Mouse (Mus musculus) testis, adult 2 months (tissue): Measurements from ENCODE around the gene Krtap3-3. TPM values are rescaled to one million over a fixed set of nuclear protein-coding genes. Genes with fewer than 3 reads are reported as not detected.

ENCODE experiments used
- H3K27ac ChIP-seq: fragments of 200-500 bp; 2 replicates; pipeline ENCODE4 v1.5.1; 2012; ENCODE audit warnings: low read depth, low read length; ENCODE audit not compliant: control insufficient read depth, insufficient read depth
- H3K27me3 ChIP-seq: fragments of 200-500 bp; 2 replicates; pipeline ENCODE4 v1.6.1; 2012; ENCODE audit warnings: mild to moderate bottlenecking, low read length, moderate library complexity; ENCODE audit not compliant: control insufficient read depth, insufficient read depth
- H3K36me3 ChIP-seq: fragments of 200-500 bp; 2 replicates; pipeline ENCODE4 v1.6.1; 2012; ENCODE audit warnings: mild to moderate bottlenecking, low read length; ENCODE audit not compliant: control insufficient read depth, insufficient read depth
- H3K4me1 ChIP-seq: fragments of 200-500 bp; 2 replicates; pipeline ENCODE4 v1.6.1; 2012; ENCODE audit warnings: low read length; ENCODE audit not compliant: control insufficient read depth, insufficient read depth
- H3K4me3 ChIP-seq: fragments of 200-500 bp; 2 replicates; pipeline ENCODE4 v1.5.1; 2012; ENCODE audit warnings: low read depth, mild to moderate bottlenecking, low read length, moderate library complexity, mixed read lengths; ENCODE audit not compliant: control insufficient read depth
- CTCF ChIP-seq: fragments of 200-500 bp; IDR thresholded peaks from 2 replicates; pipeline ENCODE4 v1.5.1; 2012; ENCODE audit warnings: low read depth, mild to moderate bottlenecking, inconsistent platforms, low read length, moderate library complexity; ENCODE audit not compliant: control insufficient read depth, insufficient read depth, insufficient replicate concordance
- POLR2A ChIP-seq: fragments of 200-500 bp; IDR thresholded peaks from 2 replicates; pipeline ENCODE4 v1.6.1; 2012; ENCODE audit warnings: low read depth, mild to moderate bottlenecking, inconsistent platforms, low read length, moderate library complexity; ENCODE audit not compliant: control insufficient read depth
- polyA plus RNA-seq: library from polyadenylated mRNA; depleted of rRNA; stranded (reverse); fragments of >200 nt; gene quantifications from 2 replicates; pipeline ENCODE4 v1.2.3, GENCODE M21; 2012; rRNA removed

Krtap3-3 gene
- polyA plus RNA-seq, 1 experiment, result not detected

GRCm38 (mm10) chr11:99547892-99548291 is 2.8 kb downstream of the Krtap3-3 start:
- Histone ChIP-seq H3K4me1 (no peaks in the 10 kb centered on the region), H3K36me3 (no peaks in the 10 kb centered on the region), H3K4me3 (no peak overlapping the region), H3K27me3 (no peaks in the 10 kb centered on the region), H3K27ac (no peak overlapping the region)
- TF ChIP-seq CTCF (no peak), POLR2A (no peak)

- H3K4me3 ChIP-seq, result no peak overlapping the region
- H3K27ac ChIP-seq, result no peak overlapping the region
- TF ChIP-seq POLR2A (no peak), CTCF (no peak)
- H3K27me3 ChIP-seq, result no peaks in the 10 kb centered on the region
- H3K4me1 ChIP-seq, result no peaks in the 10 kb centered on the region
- no peaks in the 10 kb centered on the region for H3K36me3 ChIP-seq
These were observed 10.9 kb downstream of the Krtap3-3 start for GRCm38 (mm10) chr11:99539721-99540120.

- no peaks in the 10 kb centered on the region for H3K4me1 ChIP-seq
- TF ChIP-seq CTCF (no peak), POLR2A (no peak)
- H3K4me3 ChIP-seq, result no peak within 1 kb of the TSS
- H3K27ac ChIP-seq, result no peak within 1 kb of the TSS
- H3K36me3 ChIP-seq, result no peaks in the 10 kb centered on the region
- no peaks in the 10 kb centered on the region for H3K27me3 ChIP-seq
These were observed 29.3 kb downstream of the Krtap3-3 start, which contains the start of gene Krt39 for GRCm38 (mm10) chr11:99521288-99521860. TSS of gene Krt39 (minus strand) at chr11:99521338.

GRCm38 (mm10) chr11:99514098-99514497 is 36.6 kb downstream of the Krtap3-3 start:
- no peak for TF ChIP-seq POLR2A
- TF ChIP-seq CTCF, result no peak
- H3K27ac ChIP-seq, result no peak overlapping the region
- H3K27me3 ChIP-seq, result no peaks in the 10 kb centered on the region

More at GRCm38 (mm10) chr11:99514098-99514497, 36.6 kb downstream of the Krtap3-3 start:
- no peaks in the 10 kb centered on the region for H3K4me1 ChIP-seq
- H3K4me3 ChIP-seq, result no peak overlapping the region
- H3K36me3 ChIP-seq, result no peaks in the 10 kb centered on the region

Other genes starting within 250 kb of the Krtap3-3 start
- not detected in 2 replicates for gene Krt25, start 227.9 kb downstream of the Krtap3-3 start, polyA plus RNA-seq
- gene Krt26, start 212.9 kb downstream of the Krtap3-3 start, polyA plus RNA-seq, result 0.05 and 0.12 TPM in 2 replicates
- gene Krt27, start 199.8 kb downstream of the Krtap3-3 start, polyA plus RNA-seq, result not detected in 2 replicates
- gene Krt28, start 176.0 kb downstream of the Krtap3-3 start, polyA plus RNA-seq, result 0.11 and 0.25 TPM in 2 replicates
- gene Krt10, start 161.5 kb downstream of the Krtap3-3 start, polyA plus RNA-seq, result 1.8 TPM in 2 replicates
- gene Krt12, start 128.6 kb downstream of the Krtap3-3 start, polyA plus RNA-seq, result 0.07 TPM in 1 of 2 replicates, not detected in the other
- 0.06 and 0.14 TPM in 2 replicates for gene Krt20, start 112.7 kb downstream of the Krtap3-3 start, polyA plus RNA-seq
- gene Krt23, start 57.7 kb downstream of the Krtap3-3 start, polyA plus RNA-seq, result 0.24 and 0.53 TPM in 2 replicates
- 0.22 and 0.26 TPM in 2 replicates for gene Krt39, start 29.5 kb downstream of the Krtap3-3 start, polyA plus RNA-seq
- gene Krt40, start 7.7 kb downstream of the Krtap3-3 start, polyA plus RNA-seq, result not detected in 2 replicates
- gene Krtap3-2, start 6.0 kb upstream of the Krtap3-3 start, polyA plus RNA-seq, result not detected in 2 replicates
- not detected in 2 replicates for gene Gm11939, start 8.6 kb upstream of the Krtap3-3 start, polyA plus RNA-seq
- gene Krtap3-1, start 15.8 kb upstream of the Krtap3-3 start, polyA plus RNA-seq, result 0.48 TPM in 1 of 2 replicates, not detected in the other
- not detected in 2 replicates for gene Krtap1-5, start 30.2 kb upstream of the Krtap3-3 start, polyA plus RNA-seq
- gene Krtap1-4, start 32.8 kb upstream of the Krtap3-3 start, polyA plus RNA-seq, result not detected in 2 replicates
- gene Krtap1-3, start 40.5 kb upstream of the Krtap3-3 start, polyA plus RNA-seq, result 0.12 TPM in 1 of 2 replicates, not detected in the other
- gene Krtap9-3, start 47.2 kb upstream of the Krtap3-3 start, polyA plus RNA-seq, result not detected in 2 replicates
- gene Gm11938, start 52.4 kb upstream of the Krtap3-3 start, polyA plus RNA-seq, result not detected in 2 replicates
- gene Gm11937, start 59.3 kb upstream of the Krtap3-3 start, polyA plus RNA-seq, result not detected in 2 replicates
- gene Krtap2-4, start 64.0 kb upstream of the Krtap3-3 start, polyA plus RNA-seq, result 0.13 and 0.26 TPM in 2 replicates
- gene Gm11562, start 69.6 kb upstream of the Krtap3-3 start, polyA plus RNA-seq, result not detected in 2 replicates
- gene Krtap4-1, start 77.4 kb upstream of the Krtap3-3 start, polyA plus RNA-seq, result not detected in 2 replicates
- gene Krtap4-2, start 84.2 kb upstream of the Krtap3-3 start, polyA plus RNA-seq, result not detected in 2 replicates
- not detected in 2 replicates for gene Krtap4-7, start 93.2 kb upstream of the Krtap3-3 start, polyA plus RNA-seq
- gene Gm11555, start 99.4 kb upstream of the Krtap3-3 start, polyA plus RNA-seq, result not detected in 2 replicates
- gene Gm11563, start 108.1 kb upstream of the Krtap3-3 start, polyA plus RNA-seq, result not detected in 2 replicates
- gene Krtap4-6, start 115.1 kb upstream of the Krtap3-3 start, polyA plus RNA-seq, result 0.15 TPM in 1 of 2 replicates, not detected in the other
- gene Gm14190, start 139.9 kb upstream of the Krtap3-3 start, polyA plus RNA-seq, result not detected in 2 replicates
- gene Gm14180, start 183.4 kb upstream of the Krtap3-3 start, polyA plus RNA-seq, result not detected in 2 replicates
- not detected in 2 replicates for gene Gm11595, start 222.0 kb upstream of the Krtap3-3 start, polyA plus RNA-seq
- gene Krtap4-8, start 229.8 kb upstream of the Krtap3-3 start, polyA plus RNA-seq, result not detected in 2 replicates
- gene Krtap4-9, start 234.3 kb upstream of the Krtap3-3 start, polyA plus RNA-seq, result not detected in 2 replicates
- gene Gm11596, start 242.6 kb upstream of the Krtap3-3 start, polyA plus RNA-seq, result not detected in 2 replicates
- not detected in 2 replicates for gene Gm11569, start 248.1 kb upstream of the Krtap3-3 start, polyA plus RNA-seq